Mouse (Mus musculus) bone marrow macrophage, adult 2 months (primary cell): ENCODE measurements around the gene 1500009C09Rik.
"Not testable (repeated sequence)": the region's sequence is repeated elsewhere in the genome, so short reads cannot be mapped to it uniquely, and the experiment has no call there.

Experiments
- CTCF ChIP-seq: IDR thresholded peaks from 2 replicates; pipeline ENCODE4 v1.5.1; 2012; ENCODE audit warnings: low read depth, mild to moderate bottlenecking, low read length, moderate library complexity
- POLR2A ChIP-seq: IDR thresholded peaks from 2 replicates; pipeline ENCODE4 v1.6.1; 2012; ENCODE audit warnings: mild to moderate bottlenecking, low read depth, low read length, borderline replicate concordance

GRCm38 (mm10) chr15:82244805-82245161 is 7.4 kb upstream of the 1500009C09Rik start:
- TF ChIP-seq POLR2A, CTCF: not testable (repeated sequence)
